Mouse (Mus musculus) activated CD4-positive, CD25-positive, alpha-beta regulatory T cell, adult 4 months (primary cell): Measurements from ENCODE around the gene Ccdc171. TPM values are rescaled to one million over a fixed set of nuclear protein-coding genes. Genes with fewer than 3 reads are reported as not detected.
"Not testable (repeated sequence)": the region's sequence is repeated elsewhere in the genome, so short reads cannot be mapped to it uniquely, and the experiment has no call there.

ENCODE experiments used
- ATAC-seq: one replicate; pipeline ENCODE4 v1.8.0; 2017
- polyA plus RNA-seq, 2 experiments: library from polyadenylated mRNA; unstranded; fragments of 100-300 nt; shearing (Covaris generic); gene quantifications; one replicate each; pipeline ENCODE4 v1.2.1; 2017

Gene Ccdc171
- polyA plus RNA-seq = 10 to 100 TPM; 10.7 to 13.4 TPM

DNA sequence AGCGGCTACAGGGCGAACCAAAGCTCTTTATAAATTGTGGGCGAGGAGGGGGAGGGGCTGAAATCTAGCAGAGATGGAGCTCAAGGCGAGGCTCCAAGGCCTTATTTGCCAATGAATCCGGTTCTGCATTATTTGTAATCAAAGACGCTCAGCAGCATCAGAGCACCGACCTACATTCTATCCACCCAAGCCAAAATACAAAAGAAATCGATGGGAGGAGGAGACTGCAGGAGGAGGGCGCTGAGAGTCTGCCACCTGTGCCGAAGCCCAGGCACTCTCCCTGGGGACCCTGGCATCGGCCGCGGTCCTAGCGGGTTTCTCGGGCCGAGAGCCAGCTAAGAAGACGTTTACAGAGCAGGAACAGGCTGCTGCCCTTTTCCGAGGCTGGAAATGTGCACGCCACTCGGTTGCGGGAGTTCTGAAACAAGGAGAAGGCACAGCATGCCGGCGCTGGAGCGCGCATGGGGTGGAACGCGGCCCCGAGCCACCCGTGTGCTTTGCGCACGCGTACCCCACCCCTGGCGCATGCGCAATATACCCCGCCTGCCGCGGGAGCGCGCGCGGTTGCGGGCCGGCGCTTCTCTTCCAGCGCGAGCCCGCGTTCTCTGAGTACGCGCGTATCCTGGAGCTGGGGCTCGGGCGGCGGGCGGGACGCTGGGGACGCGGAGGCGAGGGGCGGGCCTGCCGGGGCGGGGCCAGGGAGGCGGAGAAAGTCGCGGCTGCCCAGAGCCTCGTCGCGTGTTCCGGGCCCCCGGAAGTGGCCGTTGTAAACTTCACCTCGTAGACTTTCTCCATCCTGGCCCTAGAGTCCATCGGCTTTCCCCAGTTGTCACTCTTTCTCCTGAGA is at the start of gene Ccdc171:
Gene Ccdc171, plus strand, starts transcription at position 703 of the 847 bp plus-strand sequence.
- ATAC-seq = peak; percentile 83

DNA sequence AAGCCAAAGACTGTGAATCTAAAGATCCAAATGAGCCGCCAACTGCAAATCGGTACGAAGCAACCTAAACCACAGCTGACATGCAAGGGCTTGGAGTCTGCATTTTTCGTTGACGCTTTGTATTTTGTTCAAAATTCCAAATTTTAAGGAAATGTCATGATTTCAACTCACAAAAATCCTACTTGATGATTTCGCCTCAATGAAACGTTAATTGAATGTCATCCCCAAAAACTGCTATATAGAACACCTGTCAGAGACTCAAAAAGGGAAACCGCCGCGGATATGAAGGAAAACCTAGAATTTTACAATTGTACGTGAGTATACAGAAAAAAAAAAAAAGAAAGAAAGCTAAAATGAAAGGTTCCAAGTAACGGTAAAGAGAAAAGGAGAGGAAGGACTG is 40.1 kb upstream of the Ccdc171 start:
- no peak for ATAC-seq

DNA sequence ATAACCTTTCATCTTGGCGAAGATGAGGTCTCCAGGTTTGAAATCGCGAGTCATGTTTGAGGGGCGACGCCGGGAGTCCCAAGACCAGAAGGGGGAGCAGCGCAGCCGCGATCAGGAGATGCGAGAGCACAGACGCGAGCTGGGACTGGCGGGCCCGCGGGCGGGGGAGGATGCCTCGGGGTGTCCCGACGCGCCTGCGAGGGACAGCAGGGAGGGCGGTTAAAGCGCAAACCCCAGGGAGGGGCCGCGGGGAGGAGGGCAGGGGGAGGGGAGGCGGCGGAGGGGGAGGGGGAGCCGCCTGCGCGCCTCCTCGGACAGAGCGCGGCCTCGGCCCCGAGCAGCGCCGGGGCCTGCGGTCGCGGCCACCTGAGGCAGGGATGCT is 39.6 kb upstream of the Ccdc171 start:
- peak; percentile 82 for ATAC-seq

DNA sequence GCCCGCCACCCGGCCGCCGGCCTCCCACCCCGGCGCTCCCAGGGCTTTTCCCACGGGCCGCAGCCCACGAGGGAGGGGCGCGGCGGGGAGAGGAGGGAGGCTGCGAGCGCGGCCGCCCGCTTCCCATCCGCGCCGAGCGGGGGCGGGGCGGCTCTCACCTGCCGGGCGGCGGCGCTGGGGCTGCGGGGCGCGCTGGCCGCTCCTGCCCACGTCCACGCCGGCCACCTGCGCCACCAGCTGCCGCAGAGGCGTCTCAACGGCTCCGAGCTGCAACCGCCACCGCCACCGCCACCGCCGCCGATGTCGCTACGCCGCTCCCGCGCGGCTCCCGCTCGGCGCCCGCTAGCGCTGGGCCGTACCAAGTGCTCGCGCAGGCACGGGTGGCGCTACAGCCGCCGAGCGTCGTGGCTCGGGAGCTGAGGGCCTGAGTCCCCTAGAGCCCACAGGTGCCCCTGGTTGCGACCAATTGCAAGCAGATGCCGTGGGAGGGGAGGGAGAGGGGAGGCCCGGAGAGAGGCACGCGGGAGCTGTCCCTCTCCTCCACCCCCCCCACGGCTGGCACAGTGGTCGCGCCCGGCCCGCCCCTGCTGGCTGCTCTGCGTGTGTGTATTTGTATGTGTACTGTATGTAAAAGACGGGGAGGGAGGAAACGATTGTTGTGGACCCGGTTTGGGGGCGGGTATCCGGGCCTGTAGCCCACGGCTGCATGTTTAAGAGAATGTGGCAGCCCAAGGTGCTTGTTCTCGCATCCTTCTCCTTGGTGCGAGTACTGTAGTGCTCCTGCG is 39.0 kb upstream of the Ccdc171 start, which contains the start of gene Psip1:
Gene Psip1, minus strand, starts transcription at position 343 of the 785 bp plus-strand sequence.
- ATAC-seq = peak; percentile 82

DNA sequence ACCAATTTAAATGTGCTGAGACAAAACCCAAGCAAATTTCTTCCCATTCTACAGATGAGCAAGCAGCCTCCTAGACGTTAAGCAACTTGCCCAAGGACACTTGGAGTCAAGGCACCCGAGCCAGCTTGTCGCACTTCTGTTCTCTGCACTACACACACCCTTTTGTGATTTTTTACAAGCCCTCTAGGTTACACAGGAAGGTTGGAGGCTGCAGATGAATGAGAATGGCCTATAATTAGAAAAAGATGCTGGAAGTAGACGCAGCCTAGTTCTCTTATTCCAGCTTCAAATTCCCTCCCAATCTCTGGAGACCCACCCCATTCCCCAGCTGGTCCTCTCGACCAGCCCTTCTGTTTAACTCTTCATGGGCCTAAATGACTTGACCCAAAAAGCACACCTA is 36.2 kb upstream of the Ccdc171 start:
- no peak for ATAC-seq

DNA sequence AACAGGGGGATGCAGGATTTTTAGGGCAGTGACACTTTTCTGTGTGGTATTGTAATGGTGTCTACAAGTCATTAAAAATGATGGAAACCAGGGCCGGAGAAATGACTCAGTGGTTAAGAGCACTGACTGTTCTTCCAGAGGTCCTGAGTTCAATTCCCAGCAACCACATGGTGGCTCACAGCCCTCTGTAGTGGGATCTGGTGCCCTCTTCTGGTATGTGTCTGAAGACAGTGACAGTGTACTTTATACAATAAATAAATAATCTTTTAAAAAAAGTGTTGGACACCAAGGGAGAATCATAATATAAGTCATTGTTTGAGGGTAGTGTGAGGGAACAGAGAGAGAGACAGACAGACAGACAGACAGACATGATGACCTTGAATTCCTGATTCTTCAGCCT is 32.2 kb upstream of the Ccdc171 start:
- ATAC-seq = no peak

DNA sequence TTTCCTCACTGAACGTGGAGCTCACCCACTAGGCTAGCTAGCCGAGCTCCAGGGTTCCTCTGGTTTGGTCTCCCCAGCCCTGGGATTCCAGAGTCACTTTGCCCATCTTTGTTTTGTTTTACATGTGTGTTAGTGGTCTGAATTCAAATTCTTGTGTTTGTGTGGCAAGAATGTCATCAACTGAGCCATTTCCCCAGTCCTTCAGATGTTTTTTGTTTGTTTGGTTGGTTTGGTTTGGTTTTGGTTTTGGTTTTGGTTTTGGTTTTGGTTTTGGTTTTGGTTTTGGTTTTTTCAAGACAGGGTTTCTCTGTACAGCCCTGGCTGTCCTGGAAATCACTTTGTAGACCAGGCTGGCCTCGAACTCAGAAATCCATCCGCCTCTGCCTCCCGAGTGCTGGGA is 28.3 kb upstream of the Ccdc171 start:
- ATAC-seq = not testable (repeated sequence)

DNA sequence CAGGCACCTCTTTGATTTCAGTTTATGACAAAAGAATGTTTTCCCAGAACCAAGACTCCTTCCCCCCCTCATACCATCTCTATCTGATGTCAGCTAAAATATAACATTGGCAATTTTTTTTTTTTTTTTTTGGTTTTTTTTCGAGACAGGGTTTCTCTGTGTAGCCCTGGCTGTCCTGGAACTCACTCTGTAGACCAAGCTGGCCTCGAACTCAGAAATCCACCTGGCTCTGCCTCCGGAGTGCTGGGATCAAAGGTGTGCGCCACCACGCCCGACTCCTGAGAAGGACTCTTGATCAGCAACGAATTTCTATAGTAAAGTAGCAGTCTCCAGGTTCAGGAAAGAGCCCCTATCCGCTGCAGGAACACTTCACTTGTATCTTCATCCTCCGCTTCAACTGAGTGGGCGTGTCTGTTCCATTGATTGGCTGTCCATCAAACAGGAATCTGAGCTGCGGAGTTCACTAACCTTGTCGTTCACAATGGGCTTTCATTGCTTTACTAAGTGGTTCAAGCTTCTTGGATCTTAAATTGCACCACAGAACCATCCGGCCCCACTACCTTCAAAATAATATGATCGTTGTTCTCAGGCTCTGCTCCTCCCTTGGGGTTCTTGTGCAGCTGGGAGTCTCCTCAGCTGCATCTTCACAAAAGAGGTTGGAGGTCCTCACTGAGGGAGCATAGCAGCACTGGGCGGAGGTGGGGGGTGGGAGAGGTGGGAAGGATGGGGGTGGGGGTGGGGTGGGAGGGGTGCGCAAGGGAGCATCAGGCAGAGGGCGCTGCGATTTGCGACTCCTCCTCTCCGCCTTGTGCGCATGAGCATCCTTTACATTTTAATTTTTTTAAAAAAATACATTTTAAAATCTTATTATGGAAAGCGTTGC is 24.9 kb upstream of the Ccdc171 start:
- ATAC-seq = no peak

DNA sequence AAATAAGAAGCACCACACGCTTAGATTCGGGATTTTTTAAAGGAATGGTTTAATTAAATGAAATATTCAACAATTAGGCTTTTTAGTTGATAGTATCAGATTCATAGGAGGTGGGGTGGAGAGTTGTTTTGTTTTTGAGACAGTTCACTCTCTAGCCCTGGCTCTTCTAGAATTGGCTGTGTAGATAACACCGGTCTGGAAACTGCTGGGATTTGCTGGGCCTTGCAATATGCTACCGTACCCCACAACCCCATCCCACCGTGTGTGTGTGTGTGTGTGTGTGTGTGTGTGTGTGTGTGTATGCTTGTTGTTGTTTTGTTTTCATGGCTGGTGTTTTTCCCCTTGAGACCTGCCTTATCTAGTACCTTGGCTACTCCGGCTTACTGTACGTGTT is 24.3 kb upstream of the Ccdc171 start:
- ATAC-seq = no peak

DNA sequence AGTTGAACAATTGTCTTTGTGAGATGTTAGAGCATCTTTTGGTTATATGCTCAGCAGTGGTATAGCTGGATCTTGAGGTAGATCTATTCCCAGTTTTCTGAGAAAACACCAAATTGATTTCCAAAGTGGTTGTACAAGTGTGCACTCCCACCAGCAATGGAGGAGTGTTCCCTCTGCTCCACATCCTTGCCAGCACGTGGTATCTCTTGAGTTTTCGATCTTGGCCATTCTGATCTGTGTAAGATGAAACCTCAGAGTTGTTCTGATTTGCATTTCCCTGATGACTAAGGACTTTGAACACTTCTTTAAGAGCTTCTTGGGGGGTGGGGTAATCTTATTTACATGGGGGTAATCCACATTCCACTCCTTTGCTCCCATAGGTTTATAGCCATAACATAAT is 15.7 kb upstream of the Ccdc171 start:
- no peak for ATAC-seq

DNA sequence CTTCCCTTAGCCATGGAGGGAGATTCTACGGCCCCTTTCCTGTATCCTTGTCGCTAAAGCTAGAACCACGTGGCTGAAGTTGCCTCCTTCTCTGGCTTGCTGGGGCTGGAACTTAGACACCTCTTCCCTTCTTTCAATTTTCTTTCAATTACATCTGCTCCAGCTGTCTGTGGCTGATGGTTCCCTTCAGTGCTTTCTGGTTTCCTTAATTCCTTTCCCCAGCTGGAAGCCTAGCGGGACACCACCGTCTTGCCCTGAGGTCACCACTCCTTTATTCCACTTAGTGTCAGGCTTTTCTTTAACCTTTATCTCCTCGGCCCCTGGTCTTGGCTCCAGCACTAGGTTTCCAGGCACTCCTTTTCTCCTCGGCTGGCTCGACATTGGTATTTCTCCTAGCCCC is 14.3 kb upstream of the Ccdc171 start:
- no peak for ATAC-seq

DNA sequence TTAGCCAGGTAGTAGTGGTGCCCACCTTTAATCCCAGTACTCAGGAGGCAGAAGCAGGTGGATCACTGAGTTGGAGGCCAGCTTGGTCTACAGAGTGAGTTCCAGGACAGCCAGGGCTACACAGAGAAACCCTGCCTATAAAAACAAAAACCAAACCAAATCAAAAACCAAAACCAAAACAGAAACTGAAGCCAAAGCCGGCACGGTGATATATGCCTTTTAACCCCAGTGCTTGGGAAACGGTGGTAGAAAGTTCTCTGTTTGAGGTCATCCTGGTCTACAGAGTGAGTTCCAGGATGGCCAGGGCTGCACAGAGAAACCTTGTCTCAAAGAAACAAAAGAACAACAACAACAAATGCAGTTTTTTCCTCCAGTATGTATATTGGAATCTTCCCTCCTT is 13.1 kb upstream of the Ccdc171 start:
- ATAC-seq = peak; percentile 71

DNA sequence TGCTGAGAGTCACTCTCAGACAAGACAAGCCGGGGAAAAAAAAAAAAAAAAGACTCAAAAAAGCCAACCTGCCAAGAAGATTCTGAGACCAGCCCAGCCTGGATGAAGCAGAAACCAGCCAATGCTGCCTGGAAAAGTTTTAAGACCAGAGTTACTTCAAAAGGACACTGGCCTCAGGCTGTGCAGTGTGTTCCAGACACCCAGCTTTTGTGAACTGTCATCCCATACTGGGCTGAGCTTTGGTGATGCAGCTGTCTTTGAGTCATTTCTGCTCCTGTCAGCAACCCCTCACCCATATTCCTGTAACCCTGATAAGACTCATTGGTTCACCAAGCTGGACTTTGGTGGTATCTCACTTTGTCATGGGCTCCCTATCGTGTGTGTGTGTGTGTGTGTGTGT is 12.7 kb upstream of the Ccdc171 start:
- peak; percentile 13 for ATAC-seq

DNA sequence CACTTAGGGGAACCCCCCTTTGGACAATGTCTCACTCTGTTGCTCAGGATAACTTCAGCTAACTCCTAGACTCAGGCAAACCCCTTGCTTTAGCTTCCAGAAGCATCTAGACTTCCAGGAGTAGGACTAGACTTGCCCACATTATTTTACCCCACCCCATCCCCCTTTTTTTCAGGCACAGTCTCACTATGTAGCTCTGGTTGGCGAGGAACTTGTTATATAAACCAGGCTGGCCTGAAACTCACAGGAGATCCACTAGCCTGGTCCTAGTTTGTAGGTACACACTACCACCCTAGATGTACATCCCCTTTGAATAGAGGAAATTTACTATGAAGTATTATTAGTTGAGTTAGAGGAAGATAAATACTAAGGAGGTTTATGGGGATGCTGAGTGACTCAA is 11.2 kb upstream of the Ccdc171 start:
- no peak for ATAC-seq

DNA sequence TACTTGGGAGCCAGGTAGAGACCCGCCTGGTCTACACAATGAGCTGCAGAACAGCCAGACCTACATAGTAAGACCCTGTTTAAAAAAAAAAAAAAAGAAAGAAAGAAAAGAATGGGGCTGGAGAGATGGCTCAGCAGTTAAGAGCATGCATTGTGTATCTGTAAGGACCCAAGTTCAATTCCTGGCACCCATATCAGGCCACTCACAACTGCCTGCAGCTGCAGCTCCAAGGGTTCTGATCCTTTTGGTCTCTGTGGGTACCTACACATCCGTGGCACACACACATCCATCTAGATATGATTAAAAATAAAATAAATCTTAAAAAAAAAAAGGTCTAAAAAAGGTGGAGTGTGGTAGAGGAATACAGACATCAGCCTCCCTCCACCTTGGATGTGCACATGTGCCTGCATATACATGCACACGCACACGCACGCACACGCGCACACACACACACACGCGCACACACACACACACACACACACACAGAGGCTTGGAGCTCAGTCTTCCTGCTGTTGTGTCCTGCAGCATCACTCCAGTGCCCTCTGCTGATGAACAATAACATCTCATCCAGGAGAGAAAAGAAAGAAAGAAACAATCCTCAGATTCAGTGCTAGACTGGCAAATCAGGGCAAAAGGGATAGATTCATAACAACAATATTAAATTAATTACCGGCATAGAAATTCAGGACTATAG is 10.2 kb upstream of the Ccdc171 start:
- ATAC-seq = no peak

DNA sequence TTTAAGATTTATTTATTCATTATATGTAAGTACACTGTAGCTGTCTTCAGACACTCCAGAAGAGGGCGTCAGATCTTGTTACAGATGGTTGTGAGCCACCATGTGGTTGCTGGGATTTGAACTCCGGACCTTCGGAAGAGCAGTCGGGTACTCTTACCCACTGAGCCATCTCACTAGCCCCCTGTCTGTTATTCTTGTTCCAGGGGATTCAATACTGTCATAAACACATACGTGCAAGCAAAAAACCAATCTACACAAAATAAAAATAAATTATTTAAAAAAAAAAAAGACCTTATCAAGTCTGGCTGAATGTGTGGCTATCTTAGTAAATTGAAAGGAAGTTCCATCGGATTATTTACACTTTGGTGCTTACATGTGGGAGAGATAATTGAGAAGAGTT is 9.2 kb upstream of the Ccdc171 start:
- ATAC-seq = not testable (repeated sequence)

DNA sequence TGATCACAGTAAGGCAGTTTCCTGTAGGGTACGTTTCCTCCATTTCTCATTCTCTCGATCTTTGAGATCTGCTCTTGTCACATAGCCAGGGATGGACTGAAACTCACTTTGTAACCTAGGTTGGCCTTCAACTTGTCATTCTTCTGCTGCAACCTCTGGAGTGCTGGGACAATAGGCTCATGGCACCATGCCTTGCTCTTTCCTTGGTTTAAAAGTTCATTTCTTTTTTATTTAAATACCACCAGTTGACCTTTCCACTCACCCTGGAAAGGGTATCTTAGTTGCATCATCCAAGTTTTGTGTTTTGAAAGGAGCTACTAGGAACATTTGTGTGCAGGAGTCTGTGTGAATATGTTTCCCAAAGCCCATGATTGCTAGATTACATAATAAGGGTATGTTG is 6.2 kb upstream of the Ccdc171 start:
- ATAC-seq = no peak

DNA sequence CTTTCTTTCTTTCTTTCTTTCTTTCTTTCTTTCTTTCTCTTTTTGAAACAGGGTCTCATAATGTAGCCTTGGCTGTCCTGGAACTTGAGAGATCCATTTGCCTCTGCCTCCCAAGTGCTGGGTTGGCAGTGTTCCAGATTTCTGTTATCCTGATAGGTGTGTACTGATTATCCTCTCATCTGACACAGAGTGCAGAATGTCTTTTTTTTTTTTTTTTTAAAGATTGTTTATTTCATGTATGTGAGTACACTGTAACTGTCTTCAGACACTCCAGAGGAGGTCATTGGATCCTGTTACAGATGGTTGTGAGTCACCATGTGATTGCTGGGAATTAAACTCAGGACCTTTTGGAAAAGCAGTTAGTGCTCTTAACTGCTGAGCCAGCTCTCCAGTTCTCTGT is 5.5 kb upstream of the Ccdc171 start:
- no peak for ATAC-seq

DNA sequence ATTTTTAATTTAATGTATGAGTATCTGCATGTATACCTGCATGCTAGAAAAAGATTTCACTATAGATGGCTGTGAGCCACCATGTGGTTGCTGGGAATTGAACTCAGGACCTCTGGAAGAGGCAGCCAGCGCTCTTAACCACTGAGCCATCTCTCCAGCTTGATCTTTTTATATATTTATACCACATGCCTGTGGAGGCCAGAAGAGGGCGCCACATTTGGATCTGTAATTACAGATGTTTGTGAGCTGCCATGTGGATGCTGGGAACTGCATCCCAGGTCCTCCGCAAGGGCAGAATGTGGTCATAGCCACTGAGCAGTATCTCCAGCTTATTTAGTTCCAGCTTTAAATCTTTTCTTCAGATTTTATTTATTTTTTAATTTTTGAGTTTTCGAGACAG is 5.0 kb upstream of the Ccdc171 start:
- no peak for ATAC-seq

DNA sequence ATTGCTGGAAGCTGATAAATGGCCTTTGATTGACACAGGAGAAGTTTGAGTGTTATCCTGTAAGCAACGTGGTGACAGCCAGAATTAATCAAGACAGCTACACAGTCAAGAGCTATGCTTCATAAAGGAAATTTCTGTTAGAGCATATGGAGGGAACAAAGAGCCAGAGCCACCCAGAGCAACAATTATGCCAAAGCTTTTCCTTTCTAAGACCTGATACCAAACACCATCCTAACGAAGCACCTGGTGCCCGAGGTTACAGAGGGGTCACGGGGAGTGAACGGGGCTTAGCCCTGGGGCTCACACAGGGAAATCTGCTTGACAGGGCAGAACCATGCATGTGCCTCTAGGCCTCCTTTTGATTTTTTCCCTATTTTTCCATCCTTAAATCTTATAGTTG is 3.3 kb upstream of the Ccdc171 start:
- no peak for ATAC-seq

DNA sequence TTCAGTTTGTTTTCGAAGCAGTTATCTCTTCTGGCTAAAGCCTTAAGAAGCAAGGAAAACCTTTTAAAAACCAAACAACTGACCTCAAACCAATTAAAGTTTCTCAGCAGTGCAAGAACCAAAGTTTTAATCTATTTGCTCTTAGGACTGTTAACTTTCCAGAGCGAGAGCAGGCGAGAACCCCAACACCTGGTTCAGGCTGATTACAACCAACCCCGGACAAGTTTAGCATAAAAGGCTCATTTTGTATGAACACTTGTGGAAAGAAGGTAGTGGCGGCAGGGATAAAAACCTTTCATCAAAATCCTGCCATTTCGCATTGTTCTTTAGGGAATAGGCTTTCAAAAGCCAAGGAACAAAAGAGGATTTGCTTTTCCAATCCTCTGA is 896 bp upstream of the Ccdc171 start:
- ATAC-seq = no peak

DNA sequence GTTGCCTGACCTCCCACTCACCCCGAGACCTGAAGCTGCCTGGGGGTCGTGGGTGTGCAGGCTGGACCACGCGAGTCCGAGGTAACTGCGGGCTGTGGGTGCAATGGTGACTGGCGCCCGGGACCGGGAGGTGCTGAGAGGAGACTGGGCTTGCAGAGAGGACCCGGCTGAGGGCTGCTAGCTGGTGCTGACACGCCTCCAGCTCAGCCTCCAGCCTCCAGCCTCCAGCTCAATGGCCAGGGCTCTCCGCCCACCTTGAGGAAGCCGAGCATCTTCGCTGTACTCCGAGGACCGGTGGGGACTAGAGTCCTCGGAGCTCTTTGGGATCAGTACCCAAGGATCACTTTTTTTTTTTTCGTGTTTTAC is 328 bp downstream of the Ccdc171 start:
- ATAC-seq = no peak
